Mouse (Mus musculus) bone marrow, adult 2 months (tissue): ENCODE data around the gene Svopl.

Experiments used
- CTCF ChIP-seq: fragments of 200-500 bp; IDR thresholded peaks from 2 replicates; pipeline ENCODE4 v1.5.1; 2011; ENCODE audit warnings: low read length, control low read depth; ENCODE audit not compliant: control insufficient read depth, insufficient read depth
- POLR2A ChIP-seq: fragments of 200-500 bp; IDR thresholded peaks from 2 replicates; pipeline ENCODE4 v1.6.1; 2011; ENCODE audit warnings: low read depth, mild to moderate bottlenecking, control low read depth, low read length, borderline replicate concordance; ENCODE audit not compliant: control insufficient read depth

GRCm38 (mm10) chr6:37951306-37951705 lies 95.5 kb downstream of the Svopl start:
- TF ChIP-seq CTCF (no peak), POLR2A (no peak)
